ENCODE assay signal across 15 mouse cellular contexts in genomic region chr1:135148996-135149395, GRCm38 (mm10). TPM values are rescaled to one million over a fixed set of nuclear protein-coding genes. Genes with fewer than 3 reads are reported as not detected.
DNase-seq lines count a peak whose midpoint lies in the region; ATAC-seq and TF ChIP-seq lines count a peak whose summit lies in the region.
"Had no signal": no experiment of that assay in that cellular context is flagged by ENCODE, and none has a peak within 500 bp of the region (broad histone marks: within the 10 kb centered on the region; RNA-seq: fewer than 3 reads in every experiment).

No protein-coding gene starts in this region.

- H3K4me1 ChIP-seq in lung, embryonic 14.5 days (ENCODE audit: insufficient read depth), result peaks cover 7% of the 10 kb centered on the region
- peaks cover 56% of the 10 kb centered on the region for H3K4me1 ChIP-seq in hindbrain, embryonic 13.5 days (replicated peaks)
- peaks cover 48% of the 10 kb centered on the region for H3K4me1 ChIP-seq in midbrain, embryonic 15.5 days

- WGBS in lung, embryonic 14.5 days, result 60% methylated on average over 5 of the region's 5 CpGs
- 45% methylated on average over 5 of the region's 5 CpGs for WGBS in hindbrain, embryonic 13.5 days
- WGBS in midbrain, embryonic 15.5 days, result 49% methylated on average over 5 of the region's 5 CpGs

- H3K27ac ChIP-seq in lung, embryonic 14.5 days (ENCODE audit: low read depth), result peak overlapping the region; percentile 30; the same call in 1 of the 2 replicates
- peak overlapping the region; percentile 96 for H3K27ac ChIP-seq in hindbrain, embryonic 13.5 days
- peak overlapping the region; percentile 96 for H3K27ac ChIP-seq in midbrain, embryonic 15.5 days

- no peak overlapping the region for H3K4me2 ChIP-seq in lung, embryonic 14.5 days
- H3K4me2 ChIP-seq in hindbrain, embryonic 13.5 days, result peak overlapping the region; percentile 98
- peak overlapping the region; percentile 87 for H3K4me2 ChIP-seq in midbrain, embryonic 15.5 days

- peak; percentile 48 for DNase-seq in cerebellum, adult 11-12 months
- DNase-seq in cerebellum, adult 9-11 months, result no peak
- DNase-seq in lung, embryonic 14.5 days, result no peak
- DNase-seq in lung, postnatal 14 days, result no peak
- no peak for DNase-seq in embryo, embryonic 10 days (ENCODE audit: low spot score)
- no peak for DNase-seq in left cerebral cortex, postnatal 36 days (ENCODE audit: low spot score in 2 of 2)
- DNase-seq: gastrocnemius, postnatal 10 days; kidney, adult 9 months; lung, postnatal 36 days; thymus, adult 18-20 months had no signal

- no peak for TF ChIP-seq CTCF in lung, embryonic 14.5 days (IDR thresholded peaks at IDR 0.05; ENCODE audit: low read depth)

- peaks cover 7% of the 10 kb centered on the region; the same call in 1 of the 2 replicates for H3K36me3 ChIP-seq in lung, embryonic 14.5 days (ENCODE audit: insufficient read depth)
- peaks cover 23% of the 10 kb centered on the region for H3K36me3 ChIP-seq in hindbrain, embryonic 13.5 days
- no peaks in the 10 kb centered on the region for H3K36me3 ChIP-seq in midbrain, embryonic 15.5 days (replicated peaks)
- H3K36me3 ChIP-seq: heart, embryonic 15.5 days had no signal

- H3K4me3 ChIP-seq in lung, embryonic 14.5 days (ENCODE audit: low read depth, low read length), result no peak overlapping the region
- peak overlapping the region; percentile 100 for H3K4me3 ChIP-seq in hindbrain, embryonic 13.5 days
- H3K4me3 ChIP-seq in midbrain, embryonic 15.5 days, result peak overlapping the region; percentile 99
- H3K4me3 ChIP-seq: erythroblast, embryonic 14.5 days had no signal

- no peaks in the 10 kb centered on the region for H3K9me3 ChIP-seq in lung, embryonic 14.5 days (ENCODE audit: low read depth, low read length)
- no peaks in the 10 kb centered on the region for H3K9me3 ChIP-seq in hindbrain, embryonic 13.5 days
- H3K9me3 ChIP-seq in midbrain, embryonic 15.5 days, result no peaks in the 10 kb centered on the region
- H3K9me3 ChIP-seq: heart, embryonic 15.5 days had no signal

- H3K9ac ChIP-seq in lung, embryonic 14.5 days, result no peak overlapping the region
- H3K9ac ChIP-seq in hindbrain, embryonic 13.5 days, result peak overlapping the region; percentile 95
- H3K9ac ChIP-seq in midbrain, embryonic 15.5 days, result peak overlapping the region; percentile 100
- H3K9ac ChIP-seq: heart, embryonic 15.5 days had no signal

- no peak for ATAC-seq in lung, embryonic 14.5 days (ENCODE audit: insufficient read depth)
- ATAC-seq in hindbrain, embryonic 13.5 days (ENCODE audit: low FRiP score), result no peak
- ATAC-seq in midbrain, embryonic 15.5 days (replicated peaks), result no peak

- H3K27me3 ChIP-seq in lung, embryonic 14.5 days (ENCODE audit: insufficient read depth, low read length), result no peaks in the 10 kb centered on the region
- no peaks in the 10 kb centered on the region for H3K27me3 ChIP-seq in hindbrain, embryonic 13.5 days
- no peaks in the 10 kb centered on the region for H3K27me3 ChIP-seq in midbrain, embryonic 15.5 days (replicated peaks)

- intact Hi-C loops in left cerebral cortex, postnatal 36 days (cut with DNase I), result no loop called here

RNA-seq across cellular contexts. Expression of gene Arl8a, which starts 2.4 kb away (rescaled TPM):
- polyA plus RNA-seq in lung, embryonic 14.5 days (2014; fragmentation: Nextera tagmentation; extraction: Ambion mirVana), result 46.3 and 46.7 TPM in 2 replicates
- polyA plus RNA-seq in hindbrain, embryonic 13.5 days (2015; fragmentation: Nextera tagmentation; extraction: Ambion mirVana), result 284 and 285 TPM in 2 replicates
- polyA plus RNA-seq in midbrain, embryonic 15.5 days (2015; fragmentation: Nextera tagmentation; extraction: Ambion mirVana), result 401 and 406 TPM in 2 replicates
- 100 to 1,000 TPM; 252 to 292 TPM for total RNA-seq in left cerebral cortex, postnatal 36 days (2021)

RNA-seq across cellular contexts. Expression of gene Ptpn7, which starts 16.5 kb away (rescaled TPM):
- 2.3 and 2.8 TPM in 2 replicates for polyA plus RNA-seq in lung, embryonic 14.5 days (2014; fragmentation: Nextera tagmentation; extraction: Ambion mirVana)
- polyA plus RNA-seq in hindbrain, embryonic 13.5 days (2015; fragmentation: Nextera tagmentation; extraction: Ambion mirVana), result 0.62 and 0.88 TPM in 2 replicates
- polyA plus RNA-seq in midbrain, embryonic 15.5 days (2015; fragmentation: Nextera tagmentation; extraction: Ambion mirVana), result 0.34 and 0.50 TPM in 2 replicates
- under 1 TPM; 0.35 to 0.59 TPM for total RNA-seq in left cerebral cortex, postnatal 36 days (2021)

RNA-seq across cellular contexts. Expression of gene Gpr37l1, which starts 18.5 kb away (rescaled TPM):
- not detected in 2 replicates for polyA plus RNA-seq in lung, embryonic 14.5 days (2014; fragmentation: Nextera tagmentation; extraction: Ambion mirVana)
- polyA plus RNA-seq in hindbrain, embryonic 13.5 days (2015; fragmentation: Nextera tagmentation; extraction: Ambion mirVana), result 0.35 and 0.41 TPM in 2 replicates
- 0.87 and 1.2 TPM in 2 replicates for polyA plus RNA-seq in midbrain, embryonic 15.5 days (2015; fragmentation: Nextera tagmentation; extraction: Ambion mirVana)
- 100 to 1,000 TPM; 173 to 208 TPM for total RNA-seq in left cerebral cortex, postnatal 36 days (2021)
- total RNA-seq: ES-E14 had no signal
- polyA plus RNA-seq: erythroblast, embryonic 14.5 days; heart, embryonic 15.5 days had no signal

RNA-seq across cellular contexts. Expression of gene Lgr6, which starts 43.9 kb away (rescaled TPM):
- 11.1 and 12.0 TPM in 2 replicates for polyA plus RNA-seq in lung, embryonic 14.5 days (2014; fragmentation: Nextera tagmentation; extraction: Ambion mirVana)
- polyA plus RNA-seq in hindbrain, embryonic 13.5 days (2015; fragmentation: Nextera tagmentation; extraction: Ambion mirVana), result 0.47 and 0.92 TPM in 2 replicates
- polyA plus RNA-seq in midbrain, embryonic 15.5 days (2015; fragmentation: Nextera tagmentation; extraction: Ambion mirVana), result 0.77 and 1.0 TPM in 2 replicates
- total RNA-seq in left cerebral cortex, postnatal 36 days (2021), result 1 to 10 TPM; 1.6 to 1.7 TPM
- polyA plus RNA-seq: erythroblast, embryonic 14.5 days had no signal

Comparison
In these comparisons a context has a peak if more than half of its experiments do, and no peak if none do; other contexts are left out.
1. H3K27ac ChIP-seq: peak in every context shown above with its lines; median percentile 96 in hindbrain, embryonic 13.5 days; 96 in midbrain, embryonic 15.5 days; 30 in lung, embryonic 14.5 days.